Mouse (Mus musculus) bone marrow macrophage, adult 2 months (primary cell): ENCODE results near the gene Zbtb42. TPM values are rescaled to one million over a fixed set of nuclear protein-coding genes. Genes with fewer than 3 reads are reported as not detected.

ENCODE experiments used
- H3K27ac ChIP-seq: 2 replicates; pipeline ENCODE4 v1.5.1; 2012; ENCODE audit warnings: low read depth, low read length; ENCODE audit not compliant: insufficient read depth
- H3K4me1 ChIP-seq: 2 replicates; pipeline ENCODE4 v1.6.1; 2012; ENCODE audit warnings: low read length; ENCODE audit not compliant: control insufficient read depth, insufficient read depth
- H3K4me3 ChIP-seq: 2 replicates; pipeline ENCODE4 v1.5.1; 2012; ENCODE audit warnings: mild to moderate bottlenecking, low read length, moderate library complexity; ENCODE audit not compliant: insufficient read depth
- CTCF ChIP-seq: IDR thresholded peaks from 2 replicates; pipeline ENCODE4 v1.5.1; 2012; ENCODE audit warnings: low read depth, mild to moderate bottlenecking, low read length, moderate library complexity
- POLR2A ChIP-seq: IDR thresholded peaks from 2 replicates; pipeline ENCODE4 v1.6.1; 2012; ENCODE audit warnings: mild to moderate bottlenecking, low read depth, low read length, borderline replicate concordance
- polyA plus RNA-seq: library from polyadenylated mRNA; stranded (reverse); fragments of >200 nt; gene quantifications from 2 replicates; pipeline ENCODE4 v1.2.4, GENCODE M21; 2012; ENCODE audit not compliant: missing spikeins, insufficient read depth, insufficient read length

The Zbtb42 gene
- polyA plus RNA-seq, 1 experiment: 9.2 TPM

GRCm38 (mm10) chr12:112723028-112723330 lies 44.4 kb downstream of the Zbtb42 start:
- Histone ChIP-seq H3K4me1 (peaks cover 3% of the 10 kb centered on the region; the same call in 1 of the 2 replicates), H3K4me3 (peak overlapping the region; percentile 68), H3K27ac (no peak overlapping the region)
- TF ChIP-seq CTCF (no peak), POLR2A (no peak)

GRCm38 (mm10) chr12:112723445-112723844 lies 44.8 kb downstream of the Zbtb42 start:
- TF ChIP-seq CTCF (no peak), POLR2A (no peak)
- H3K4me3 ChIP-seq: no peak overlapping the region
- H3K27ac ChIP-seq: no peak overlapping the region
- H3K4me1 ChIP-seq: peaks cover 3% of the 10 kb centered on the region; the same call in 1 of the 2 replicates

- H3K4me1 ChIP-seq: peaks cover 3% of the 10 kb centered on the region; the same call in 1 of the 2 replicates
- TF ChIP-seq POLR2A (no peak), CTCF (peak; percentile 98)
- no peak overlapping the region for H3K27ac ChIP-seq
- H3K4me3 ChIP-seq: no peak overlapping the region
Measured at GRCm38 (mm10) chr12:112724077-112724805, 45.6 kb downstream of the Zbtb42 start.

- no peak overlapping the region for H3K4me3 ChIP-seq
- H3K4me1 ChIP-seq: peaks cover 2% of the 10 kb centered on the region; the same call in 1 of the 2 replicates
- H3K27ac ChIP-seq: no peak overlapping the region
- TF ChIP-seq POLR2A (no peak), CTCF (no peak)
Measured at GRCm38 (mm10) chr12:112727801-112728200, 49.2 kb downstream of the Zbtb42 start.

GRCm38 (mm10) chr12:112730808-112731207 lies 52.2 kb downstream of the Zbtb42 start:
- H3K4me1 ChIP-seq: no peaks in the 10 kb centered on the region
- H3K4me3 ChIP-seq: no peak overlapping the region
- no peak overlapping the region for H3K27ac ChIP-seq
- no peak for TF ChIP-seq POLR2A
- no peak for TF ChIP-seq CTCF

Other genes starting within 250 kb of the Zbtb42 start
- not detected in 2 replicates for gene A530016L24Rik, start 189.4 kb upstream of the Zbtb42 start, polyA plus RNA-seq
- gene Tmem179, start 162.1 kb upstream of the Zbtb42 start, polyA plus RNA-seq: not detected in 2 replicates
- 28.0 and 30.8 TPM in 2 replicates for gene Inf2, start 90.0 kb upstream of the Zbtb42 start, polyA plus RNA-seq
- gene Adssl1, start 58.8 kb upstream of the Zbtb42 start, polyA plus RNA-seq: 33.2 and 38.5 TPM in 2 replicates
- gene Siva1, start 34.1 kb upstream of the Zbtb42 start, polyA plus RNA-seq: 34.9 and 52.4 TPM in 2 replicates
- 169 and 176 TPM in 2 replicates for gene Akt1, start 3.9 kb upstream of the Zbtb42 start, polyA plus RNA-seq
- 8.5 and 17.7 TPM in 2 replicates for gene Cep170b, start 41.6 kb downstream of the Zbtb42 start, polyA plus RNA-seq
- gene Pld4, start 81.8 kb downstream of the Zbtb42 start, polyA plus RNA-seq: 1,067 and 1,170 TPM in 2 replicates
- 27.3 TPM in 2 replicates for gene Ahnak2, start 123.8 kb downstream of the Zbtb42 start, polyA plus RNA-seq
- gene Clba1, start 130.1 kb downstream of the Zbtb42 start, polyA plus RNA-seq: 2.0 and 2.1 TPM in 2 replicates
- gene Cdca4, start 150.6 kb downstream of the Zbtb42 start, polyA plus RNA-seq: 26.2 and 28.0 TPM in 2 replicates
- 42.1 and 44.3 TPM in 2 replicates for gene Gpr132, start 189.4 kb downstream of the Zbtb42 start, polyA plus RNA-seq